Mouse (Mus musculus) right cerebral cortex, postnatal 36 days (tissue): Measurements from ENCODE around the gene Slc35f6.
A peak's percentile ranks its signal among the peaks of the same experiment; 100 is the strongest.

Experiments used
- DNase-seq, 2 experiments: peaks; one replicate each; pipeline ENCODE4 v3.0.0; 2022; ENCODE audit warnings: low spot score in 2 of 2, mixed read lengths in 1 of 2

The Slc35f6 gene

DNA sequence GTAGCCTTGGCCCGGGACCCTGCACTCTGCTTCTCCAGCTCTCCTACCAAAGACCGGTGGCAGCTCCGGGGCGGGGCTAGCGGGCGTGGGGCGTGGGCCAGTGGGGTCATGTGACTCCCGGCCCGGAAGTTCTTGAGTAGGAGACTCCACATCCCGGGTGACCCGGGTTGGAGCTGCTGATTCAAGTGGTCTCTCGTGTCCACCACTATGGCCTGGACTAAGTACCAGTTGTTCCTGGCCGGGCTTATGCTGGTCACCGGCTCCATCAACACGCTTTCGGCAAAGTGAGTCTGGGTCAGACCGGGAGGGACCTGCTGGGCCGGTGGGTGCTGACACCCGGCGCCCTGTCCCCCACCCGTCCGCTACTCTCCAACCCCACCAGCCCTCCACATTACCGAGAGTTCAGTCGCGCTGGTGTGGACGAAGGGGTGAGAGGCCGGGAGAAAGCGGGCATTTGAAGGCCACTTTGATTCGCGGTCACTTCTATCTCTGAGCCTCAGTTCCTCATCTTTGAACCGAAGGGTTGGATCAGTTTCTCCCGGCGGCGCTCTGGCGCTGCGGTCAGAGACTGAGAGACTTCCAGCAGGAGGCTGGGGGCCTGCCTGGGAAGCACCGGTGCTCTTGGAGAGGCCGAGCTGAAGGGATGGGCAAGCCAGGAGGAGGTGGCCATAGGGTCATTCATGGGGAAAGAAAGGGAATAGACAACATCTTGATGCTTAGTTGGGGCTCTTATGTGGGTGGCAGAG, at the start of gene Slc35f6:
Slc35f6 (plus strand) TSS at position 119 of the 746 bp plus-strand sequence.
- DNase-seq, result peak; percentile 92

DNA sequence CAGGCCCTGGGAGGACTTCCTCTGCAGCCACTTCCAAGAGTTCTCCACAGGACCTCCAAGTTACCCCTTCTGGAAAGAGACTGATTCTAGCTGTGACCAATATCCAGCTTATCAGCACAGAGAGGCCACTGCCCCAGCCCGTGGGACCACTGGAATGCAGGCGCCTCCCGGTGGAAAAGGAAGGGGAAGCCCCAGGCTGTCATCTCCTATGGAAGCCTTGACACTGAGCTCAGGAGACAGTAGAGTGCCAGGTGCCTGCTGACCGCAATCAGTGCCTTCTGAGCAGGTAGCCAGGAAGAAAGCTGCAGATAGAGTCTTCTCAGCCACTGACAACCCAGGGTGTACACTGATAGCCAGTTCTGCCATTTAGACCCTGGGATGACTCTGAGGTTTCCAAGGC, 46.3 kb upstream of the Slc35f6 start:
- DNase-seq, result no peak

DNA sequence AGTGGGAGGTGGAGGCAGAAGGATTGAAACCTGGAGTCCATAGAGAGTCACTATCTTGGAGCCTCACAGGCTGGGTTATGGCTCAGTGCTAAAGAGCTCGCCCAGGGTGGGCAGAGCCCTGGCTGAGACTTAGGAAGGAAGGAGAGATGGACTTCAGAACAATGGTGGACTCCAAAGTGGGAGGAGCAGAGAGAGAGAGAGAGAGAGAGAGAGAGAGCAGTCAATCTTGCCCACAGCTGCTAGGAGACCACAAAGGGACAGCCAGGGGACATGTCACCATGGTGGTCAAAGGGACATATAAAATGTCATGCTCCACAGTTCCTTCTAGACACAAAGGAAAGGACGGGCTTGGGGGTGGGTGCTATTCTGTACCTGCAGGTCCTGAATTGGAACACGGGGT, 44.5 kb upstream of the Slc35f6 start:
- no peak for DNase-seq

DNA sequence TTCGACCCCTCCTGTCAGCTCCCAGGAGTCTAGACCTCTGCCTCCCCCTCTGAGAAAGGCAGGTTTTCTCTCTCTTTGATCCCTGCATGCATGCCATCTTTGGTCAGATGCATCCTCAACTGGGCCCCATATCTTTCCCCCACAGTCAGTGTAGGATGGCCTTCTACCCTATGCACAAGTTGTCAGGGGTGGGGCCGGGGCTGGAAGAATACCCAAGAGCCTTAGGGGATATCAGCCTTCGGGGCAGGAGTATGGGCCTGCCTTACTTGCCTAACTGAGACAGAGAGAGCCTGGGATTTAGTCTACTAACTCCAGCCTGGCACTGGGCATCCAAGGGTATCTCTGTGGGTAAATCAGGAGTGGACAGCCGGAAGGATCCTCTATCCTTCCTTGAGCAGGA, 43.8 kb upstream of the Slc35f6 start:
- DNase-seq, result no peak

DNA sequence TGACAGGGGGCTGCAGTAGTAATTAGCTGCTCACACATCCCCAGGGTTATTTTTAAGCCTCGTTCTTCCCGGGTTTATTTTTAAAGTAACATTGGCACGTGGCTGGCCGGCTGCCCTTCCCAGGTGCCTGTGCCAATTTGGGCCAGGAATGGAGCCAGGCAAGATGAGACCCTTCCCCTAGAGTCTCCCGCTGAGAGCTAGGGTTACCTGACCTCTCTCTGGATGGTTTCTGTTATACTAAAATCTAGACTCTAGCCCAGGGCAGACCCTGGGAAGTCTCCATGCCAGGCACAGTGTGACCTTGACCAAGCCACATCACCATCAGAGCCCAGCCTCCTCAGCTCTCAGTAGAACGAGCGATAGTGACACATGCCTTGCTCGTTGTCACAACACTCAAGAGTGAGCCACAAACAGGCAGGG, 43.0 kb upstream of the Slc35f6 start:
- no peak for DNase-seq

DNA sequence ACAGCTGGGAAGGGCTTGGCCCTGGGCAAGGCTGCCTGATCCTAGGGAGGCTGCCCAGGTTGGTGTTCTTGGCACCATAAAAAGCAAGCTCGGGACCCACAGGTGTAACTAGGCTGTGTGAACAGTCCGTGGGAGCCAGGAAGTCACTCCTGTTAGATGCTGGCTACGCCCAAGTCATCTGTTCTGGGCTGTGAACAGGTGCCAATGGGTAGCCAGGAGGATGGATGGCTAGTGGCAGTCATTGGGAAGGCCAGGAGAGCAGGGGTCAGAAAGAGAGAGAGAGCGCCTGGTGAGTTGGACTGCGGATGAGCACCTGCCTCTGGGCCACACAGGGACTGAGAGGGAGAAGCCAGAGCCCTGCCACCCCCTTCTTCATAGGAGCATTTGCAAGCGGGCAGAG, 42.1 kb upstream of the Slc35f6 start:
- no peak for DNase-seq

DNA sequence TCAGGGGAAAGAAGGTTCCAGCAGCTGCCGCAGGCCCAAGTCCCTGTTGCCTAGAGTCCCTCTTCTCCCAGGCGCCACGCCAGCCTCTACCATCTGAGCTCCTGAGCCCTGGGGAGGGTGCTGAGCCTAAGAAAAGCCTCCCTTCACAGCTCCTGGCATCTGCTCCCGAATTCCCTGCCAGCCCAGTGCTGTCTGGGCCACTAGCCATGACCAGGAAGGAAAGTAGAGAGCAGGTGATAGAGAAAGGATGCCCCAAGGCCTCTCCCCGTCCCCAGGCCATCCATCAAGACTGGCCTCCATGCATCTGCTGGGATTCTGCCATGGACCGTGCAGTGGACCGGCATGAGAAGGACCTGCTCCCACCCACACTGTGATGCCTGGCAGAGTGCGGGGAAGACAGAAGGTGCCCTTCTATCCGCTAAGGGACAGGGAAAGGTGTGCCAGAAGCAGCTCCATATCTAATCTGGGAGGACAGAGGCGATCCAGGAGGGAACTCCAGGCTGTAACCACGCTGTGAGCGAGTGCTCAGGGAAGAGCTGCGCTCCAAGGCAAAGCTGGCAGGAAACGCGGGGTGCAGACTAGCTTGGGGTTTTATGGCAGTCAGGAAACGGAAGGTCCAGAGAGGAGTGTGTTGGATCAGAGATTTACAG, 41.2 kb upstream of the Slc35f6 start:
- peak; percentile 70 to 80 for DNase-seq

DNA sequence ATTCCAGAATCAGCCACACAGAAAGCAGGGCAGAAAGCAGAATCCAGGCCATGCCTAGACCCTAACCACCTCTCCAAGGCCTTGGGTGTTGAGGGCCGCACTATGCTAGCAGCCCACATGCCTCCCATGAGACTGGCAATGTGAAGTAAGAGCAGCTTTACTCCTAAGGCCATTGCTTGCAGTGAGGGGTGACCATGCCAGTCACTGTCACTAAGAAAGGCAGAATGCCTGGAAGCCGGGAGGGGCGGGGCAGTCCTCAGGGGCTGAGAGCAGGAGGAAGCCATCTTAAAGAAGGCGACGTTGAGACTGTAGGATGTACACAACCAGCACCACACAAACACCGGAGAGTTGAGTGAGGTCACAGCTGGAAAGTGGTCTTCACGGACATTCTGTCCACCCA, 38.6 kb upstream of the Slc35f6 start:
- no peak for DNase-seq

DNA sequence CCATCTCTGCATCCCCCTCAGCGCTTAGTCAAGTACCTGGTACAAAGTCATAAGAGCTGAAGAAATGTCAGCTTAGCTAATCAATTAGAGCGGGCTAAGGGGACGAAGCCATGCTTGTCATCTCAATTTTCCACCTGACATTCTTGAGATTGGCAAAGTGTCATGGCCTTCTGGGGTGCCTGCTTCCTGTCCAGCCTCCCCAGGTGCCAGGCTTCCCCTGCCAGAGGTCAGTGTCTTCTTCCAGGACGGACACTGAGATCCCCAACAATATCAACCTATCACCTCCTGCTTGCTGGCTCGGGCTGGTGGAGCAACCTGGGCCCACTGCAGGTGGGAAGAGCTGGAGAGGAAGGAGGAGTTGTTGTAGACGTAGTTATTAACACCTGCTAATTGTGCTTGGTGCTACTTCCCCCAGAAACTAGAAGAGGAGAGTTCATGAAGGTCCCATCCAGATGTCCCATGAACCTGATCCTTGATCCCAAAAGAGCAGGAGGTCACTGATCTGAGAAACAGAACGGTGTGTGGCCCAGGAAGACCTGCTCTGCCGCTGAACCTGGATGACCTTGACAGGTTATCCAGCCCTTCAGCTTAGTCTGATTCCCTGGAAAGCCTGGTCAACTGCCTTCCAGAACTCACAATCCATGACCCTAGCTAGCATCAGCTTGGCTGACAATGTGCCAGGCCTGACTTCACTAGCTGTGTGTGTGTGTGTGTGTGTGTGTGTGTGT, 37.7 kb upstream of the Slc35f6 start:
- DNase-seq, result no peak

DNA sequence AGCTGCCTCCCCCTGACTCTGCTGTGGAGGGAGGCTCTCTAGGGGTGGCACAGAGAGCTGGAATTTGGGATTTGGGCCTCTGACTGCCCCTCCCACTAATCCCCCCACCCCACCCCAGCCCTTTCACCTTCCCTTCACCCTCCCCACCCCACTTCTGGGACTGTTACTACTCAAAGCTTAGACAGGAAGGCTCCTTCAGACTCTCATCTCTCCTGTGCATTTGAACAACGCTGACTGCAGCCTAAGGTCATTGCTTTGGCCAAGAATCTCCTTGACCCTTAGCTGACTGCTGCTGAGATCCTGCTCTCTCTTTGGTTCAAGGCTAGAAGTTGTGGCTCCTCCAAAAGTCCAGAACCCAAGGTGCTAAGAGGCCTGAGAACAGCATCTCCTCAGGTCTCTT, 36.6 kb upstream of the Slc35f6 start:
- DNase-seq, result no peak

DNA sequence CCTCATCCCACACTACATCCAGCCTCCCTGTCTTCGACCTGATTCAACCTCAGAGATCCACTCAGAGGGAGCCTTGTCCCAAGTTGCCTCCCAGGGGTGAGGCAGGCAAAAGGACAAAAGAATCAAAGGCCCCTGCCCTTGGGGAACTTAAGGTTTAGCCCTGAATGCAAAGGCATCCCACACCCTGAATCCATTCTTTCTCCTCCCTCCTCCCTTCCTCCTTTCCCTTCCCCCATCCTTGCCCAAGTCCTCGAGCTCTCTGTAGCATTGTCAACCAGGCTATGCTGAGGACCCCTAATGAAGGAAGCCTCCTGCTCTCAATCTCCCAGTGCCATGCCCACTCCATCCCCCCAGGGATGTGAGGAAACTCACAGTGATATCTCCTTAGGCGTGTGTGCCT, 36.0 kb upstream of the Slc35f6 start:
- DNase-seq, result no peak

DNA sequence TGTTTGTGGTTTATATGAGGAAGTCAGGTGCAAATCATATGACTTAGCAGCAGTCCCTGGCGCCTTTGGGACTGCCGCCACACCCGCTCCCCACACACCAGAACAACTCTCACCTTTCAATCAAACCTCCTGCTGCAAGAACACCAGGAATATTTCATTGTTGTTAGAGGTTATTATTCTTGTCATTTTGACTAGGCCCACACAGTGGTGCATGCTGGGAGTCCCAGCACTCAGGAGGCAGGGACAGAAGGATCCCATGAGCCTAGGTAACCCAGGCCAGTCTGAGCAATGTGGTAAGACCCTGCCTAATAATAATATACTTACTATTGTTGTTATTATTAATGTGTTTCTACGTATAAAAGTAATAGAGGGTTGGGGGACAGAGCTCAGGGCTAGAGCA, 35.2 kb upstream of the Slc35f6 start:
- DNase-seq, result no peak

DNA sequence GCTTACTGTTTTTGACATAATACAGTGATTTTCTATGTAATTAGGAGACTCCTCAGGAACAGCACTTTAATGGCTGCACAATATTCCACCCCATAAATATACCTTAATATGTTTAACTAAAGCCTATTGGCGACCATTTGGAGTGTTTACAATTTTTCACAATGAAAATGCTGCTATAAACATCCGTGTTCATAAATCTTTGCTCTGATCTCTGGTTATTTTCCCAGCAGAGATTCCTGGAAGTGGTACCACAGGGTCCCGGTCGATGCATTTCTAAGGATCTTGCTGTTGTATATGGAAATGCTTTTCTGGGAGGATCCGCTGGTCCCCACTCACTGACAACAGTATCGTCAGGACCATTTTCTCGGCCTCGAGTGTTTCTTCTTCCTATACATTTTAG, 34.5 kb upstream of the Slc35f6 start:
- DNase-seq, result no peak

DNA sequence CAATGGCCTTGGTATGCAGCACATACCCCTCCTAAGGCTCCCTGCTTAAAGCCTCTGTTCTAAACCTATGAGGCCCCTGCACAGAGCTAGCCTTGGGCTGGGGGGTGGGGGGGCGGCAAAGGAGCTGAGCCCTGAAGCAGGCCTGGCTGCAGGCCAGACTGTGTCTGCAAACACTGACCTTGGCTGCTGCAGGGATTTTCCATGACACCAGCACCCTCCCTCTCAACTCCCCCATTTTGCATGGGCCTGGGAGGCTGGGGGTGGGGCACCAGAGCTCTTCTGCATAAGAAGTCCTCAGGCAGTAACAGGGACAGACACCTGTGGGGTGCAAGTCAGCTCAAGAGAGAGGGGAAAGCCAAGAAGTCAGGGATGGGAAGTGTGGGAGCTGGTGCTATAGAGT, 33.5 kb upstream of the Slc35f6 start:
- DNase-seq, result no peak

DNA sequence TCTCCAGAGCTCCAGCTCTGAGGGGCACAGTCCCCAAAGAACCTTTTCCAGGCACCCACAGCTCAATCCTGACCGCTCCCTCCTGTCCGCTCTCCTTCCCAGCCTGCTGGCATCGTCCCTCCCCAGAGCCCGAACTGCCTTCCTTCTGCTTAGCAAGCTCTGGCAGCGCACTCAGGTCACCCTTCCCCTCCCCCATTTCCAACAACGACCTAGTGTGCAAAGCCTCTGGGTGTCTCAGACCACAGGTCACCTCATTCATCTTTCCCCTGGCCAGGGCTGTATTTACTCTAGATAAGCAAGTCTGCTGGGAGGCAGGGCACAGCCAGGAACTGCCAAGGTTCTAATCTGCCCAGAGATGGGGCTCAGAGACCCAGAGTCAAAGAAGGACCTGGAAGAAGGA, 32.3 kb upstream of the Slc35f6 start:
- no peak for DNase-seq

DNA sequence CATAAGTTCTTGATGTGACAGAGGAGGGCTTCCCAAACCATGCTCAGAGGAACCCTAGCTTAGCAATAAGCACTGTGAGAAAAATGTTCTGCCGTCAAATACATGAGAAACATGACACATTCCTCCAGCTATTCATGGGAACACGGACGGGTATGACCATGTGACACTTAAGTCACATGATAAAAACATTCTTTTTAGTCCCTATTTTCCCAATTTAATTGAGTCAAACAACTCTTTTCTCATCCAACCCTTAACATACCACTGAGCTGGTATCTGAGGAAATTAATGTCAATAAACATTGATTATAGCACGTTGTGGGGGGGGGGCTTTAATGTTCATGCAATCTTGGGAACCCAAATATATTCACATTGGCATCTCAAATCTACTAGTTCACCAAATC, 31.9 kb upstream of the Slc35f6 start:
- no peak for DNase-seq

DNA sequence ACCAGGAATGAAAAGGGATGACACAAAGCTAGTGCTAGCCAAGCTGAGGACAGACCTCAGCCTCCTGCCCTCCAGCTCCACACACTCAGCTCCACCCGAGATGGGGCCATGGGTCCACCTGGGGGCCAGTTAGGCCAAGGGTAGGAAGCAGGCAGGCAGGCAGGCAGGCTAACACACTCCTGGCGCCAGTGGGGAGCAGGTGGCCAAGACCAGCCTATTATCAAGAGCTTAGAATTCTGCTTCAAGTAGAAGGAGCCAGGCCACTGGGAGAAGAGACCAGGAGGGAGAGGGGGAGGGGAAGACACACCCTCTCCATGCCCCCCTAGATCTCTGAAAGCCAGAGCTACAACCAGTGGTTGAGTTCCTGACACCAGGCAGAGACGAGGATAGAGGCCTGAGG, 31.1 kb upstream of the Slc35f6 start:
- no peak for DNase-seq

DNA sequence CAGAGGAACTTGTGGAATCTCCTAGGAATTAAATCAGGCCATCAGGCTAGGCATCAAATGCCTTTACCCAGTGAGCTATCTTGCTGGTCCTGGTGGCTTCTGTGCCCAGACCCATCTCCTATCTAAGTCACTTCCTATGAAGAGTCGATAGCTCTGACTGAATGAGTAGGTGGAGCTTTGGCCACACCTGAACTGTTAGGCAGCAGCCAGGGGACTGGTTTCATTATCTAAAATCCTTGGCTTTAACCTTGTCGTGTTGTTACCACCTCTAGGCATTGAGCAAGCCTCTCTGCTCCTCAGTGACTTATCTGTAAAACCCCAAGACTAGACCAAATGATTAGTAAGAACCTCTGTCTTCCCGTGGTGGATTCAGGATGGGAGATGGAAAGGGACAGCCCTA, 30.4 kb upstream of the Slc35f6 start:
- DNase-seq, result no peak

DNA sequence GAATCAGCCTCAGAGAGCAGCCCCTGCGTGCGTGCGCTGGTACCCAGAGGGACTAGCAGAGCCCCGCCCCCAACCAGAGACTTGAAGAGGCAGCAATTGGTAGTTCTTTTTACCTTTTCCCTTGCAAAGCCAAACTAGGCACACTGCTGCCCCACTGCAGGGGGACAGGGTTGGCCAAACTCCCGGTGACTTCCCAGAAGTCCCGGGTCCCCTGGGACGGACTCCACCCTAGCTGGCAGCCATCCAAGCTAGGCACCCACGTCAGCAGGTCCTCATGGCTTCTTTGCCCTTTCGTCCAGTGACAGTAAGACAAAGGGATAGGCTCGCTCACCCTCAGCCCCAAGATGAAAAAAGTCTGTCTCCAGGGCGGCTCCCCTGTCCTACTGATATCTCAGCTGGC, 29.9 kb upstream of the Slc35f6 start:
- no peak for DNase-seq

DNA sequence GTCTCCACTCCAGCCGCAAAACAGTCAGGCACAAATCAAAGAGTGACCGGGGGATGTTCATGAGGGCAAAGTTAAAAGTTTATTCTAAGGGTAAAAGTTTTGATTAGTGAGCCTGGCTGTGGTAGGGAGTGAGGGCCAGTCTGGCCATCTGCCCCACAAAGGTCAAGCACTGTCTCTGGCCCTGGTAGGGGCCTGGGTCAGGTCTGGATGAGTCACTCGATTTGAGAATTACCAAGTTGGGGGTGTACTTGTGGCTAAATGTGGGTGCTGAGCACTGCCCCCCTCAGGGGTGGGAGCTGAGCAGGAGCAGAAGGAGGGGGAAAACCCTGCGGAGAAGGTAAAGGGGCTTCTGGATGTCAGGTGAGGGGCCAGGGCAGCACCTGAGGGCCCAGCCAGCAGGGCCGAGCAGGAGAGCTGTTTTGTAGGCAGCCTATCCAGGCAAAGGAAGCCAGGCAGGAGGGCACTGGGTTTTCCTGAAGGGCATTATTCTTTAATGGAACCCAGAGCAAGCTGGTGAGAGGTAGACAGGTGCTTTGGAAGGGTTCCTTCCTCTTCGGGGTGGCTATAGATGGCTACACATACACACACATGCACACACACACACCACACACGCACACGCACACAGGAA, 29.2 kb upstream of the Slc35f6 start:
- DNase-seq, result no peak

DNA sequence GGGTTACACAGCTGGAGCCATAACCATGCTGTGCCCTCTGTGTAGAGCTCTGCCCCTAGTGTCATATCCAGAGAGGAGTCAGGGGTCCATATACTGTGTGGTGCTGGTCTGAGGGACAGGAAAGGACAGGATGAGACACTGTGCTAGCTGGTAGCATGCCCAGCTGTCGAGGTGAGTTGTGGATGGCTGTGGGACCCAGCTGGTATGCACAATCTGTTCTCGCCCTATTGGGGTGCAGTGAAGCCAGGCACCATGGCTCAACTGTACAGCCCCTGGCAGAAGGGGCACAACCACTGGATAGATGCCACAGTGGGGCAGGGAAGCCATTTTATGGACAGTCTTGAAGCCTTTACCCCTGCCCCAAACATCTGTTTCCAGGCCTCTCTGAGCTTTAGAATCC, 28.5 kb upstream of the Slc35f6 start:
- no peak for DNase-seq

DNA sequence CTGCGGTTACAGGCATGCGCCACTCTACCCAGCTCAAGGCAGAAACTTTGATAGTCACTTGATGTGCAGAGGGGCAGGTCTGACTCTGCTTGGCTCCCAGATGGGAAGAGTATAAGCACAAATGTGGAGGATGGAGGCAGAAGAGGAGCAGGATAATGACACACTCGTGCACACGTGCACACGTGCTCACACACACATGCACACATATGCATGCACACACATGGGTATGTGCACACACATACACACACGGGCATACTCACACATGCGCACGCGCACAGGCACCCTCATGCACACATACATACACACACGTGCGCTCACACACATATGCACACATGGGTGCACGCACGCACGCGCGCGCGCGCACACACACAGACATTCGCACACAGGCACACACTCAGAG, 27.2 kb upstream of the Slc35f6 start:
- no peak for DNase-seq
